Mouse (Mus musculus) ES-E14 (cell line): ENCODE measurements around the gene Ift88. TPM values are rescaled to one million over a fixed set of nuclear protein-coding genes. Genes with fewer than 3 reads are reported as not detected.

ENCODE experiments used
- DNase-seq: peaks from one replicate; pipeline ENCODE4 v3.0.0-alpha.2; 2013; ENCODE audit warnings: low read depth, low spot score
- H3K27ac ChIP-seq: 2 replicates; pipeline ENCODE4 v1.5.1; 2012; ENCODE audit warnings: low read depth, mild to moderate bottlenecking, low read length, moderate library complexity, mixed read lengths; ENCODE audit not compliant: poor library complexity, insufficient read depth, severe bottlenecking
- H3K36me3 ChIP-seq: 2 replicates; pipeline ENCODE4 v1.6.1; 2012; ENCODE audit warnings: mild to moderate bottlenecking, low read length, moderate library complexity, mixed read lengths; ENCODE audit not compliant: control insufficient read depth, poor library complexity, insufficient read depth, severe bottlenecking
- H3K4me1 ChIP-seq, 2 experiments: fragments of 150-350 bp in 1 of 2; sonication (generic) in 1 of 2; 2 replicates each; pipeline ENCODE4 v1.6.1; 2012; ENCODE audit warnings: low read length in 2 of 2, mild to moderate bottlenecking in 1 of 2, mixed read lengths in 1 of 2; ENCODE audit not compliant: control insufficient read depth in 2 of 2, insufficient read depth in 2 of 2, poor library complexity in 1 of 2
- H3K4me3 ChIP-seq, 2 experiments: fragments of 150-350 bp in 1 of 2; sonication (generic) in 1 of 2; 2 replicates each; pipeline ENCODE4 v1.5.1; 2012; ENCODE audit warnings: low read length in 2 of 2, low read depth in 1 of 2, mild to moderate bottlenecking in 1 of 2, mixed read lengths in 1 of 2; ENCODE audit not compliant: insufficient read depth in 1 of 2, poor library complexity in 1 of 2, severe bottlenecking in 1 of 2
- H3K9ac ChIP-seq: 2 replicates; pipeline ENCODE4 v1.6.1; 2012; ENCODE audit warnings: low read depth, mild to moderate bottlenecking, low read length, mixed read lengths; ENCODE audit not compliant: poor library complexity, insufficient read depth, severe bottlenecking
- H3K9me3 ChIP-seq: fragments of 150-350 bp; sonication (generic); 2 replicates; pipeline ENCODE4 v1.6.1; 2012; ENCODE audit warnings: low read depth, mild to moderate bottlenecking, low read length; ENCODE audit not compliant: control insufficient read depth, insufficient read depth
- CHD2 ChIP-seq: IDR thresholded peaks from 2 replicates; pipeline ENCODE4 v1.6.1; 2014; ENCODE audit warnings: mild to moderate bottlenecking, low read depth, low read length, inconsistent platforms
- HCFC1 ChIP-seq: IDR thresholded peaks from 2 replicates; pipeline ENCODE4 v1.6.1; 2012; ENCODE audit warnings: low read length, inconsistent platforms, borderline replicate concordance; ENCODE audit not compliant: insufficient read depth
- MAFK ChIP-seq: IDR thresholded peaks from 2 replicates; pipeline ENCODE4 v1.6.1; 2014; ENCODE audit warnings: mild to moderate bottlenecking, low read depth, low read length, inconsistent platforms; ENCODE audit not compliant: insufficient read depth
- ZC3H11A ChIP-seq: IDR thresholded peaks from 2 replicates; pipeline ENCODE4 v1.6.1; 2012; ENCODE audit warnings: low read depth, mild to moderate bottlenecking, inconsistent platforms, low read length, borderline replicate concordance
- ZNF384 ChIP-seq: IDR thresholded peaks from 2 replicates; pipeline ENCODE4 v1.6.1; 2012; ENCODE audit warnings: low read depth, low read length, inconsistent platforms
- in situ Hi-C, 2 experiments: fragments of 600-800 bp; cut with MboI; formaldehyde crosslinking; loops; one replicate each; pipeline ENCODE4 v1.15.1; 2025; ENCODE audit warnings: low sequenced_read_pairs in 2 of 2, inconsistent platforms in 1 of 2; ENCODE audit not compliant: unreplicated experiment in 2 of 2
- total RNA-seq: library from RNA; depleted of rRNA; stranded (reverse); fragments of 300-350 nt; gene quantifications from 2 replicates; pipeline ENCODE4 v1.2.3, GENCODE M21; 2012

The Ift88 gene
- total RNA-seq, 1 experiment, result 3.6 TPM

- no peaks in the 10 kb centered on the region for H3K9me3 ChIP-seq
- H3K27ac ChIP-seq, result no peak overlapping the region
- TF ChIP-seq HCFC1 (no peak), CHD2 (no peak), ZC3H11A (no peak), MAFK (no peak), ZNF384 (no peak)
- H3K36me3 ChIP-seq, result peaks cover 11% of the 10 kb centered on the region; the same call in 1 of the 2 replicates
- in situ Hi-C loops, result no loop called here
- H3K4me3 ChIP-seq, result no peak overlapping the region
- peaks cover 5 to 21% of the 10 kb centered on the region in 2 experiments; a peak in 3 of 4 replicates for H3K4me1 ChIP-seq
- H3K9ac ChIP-seq, result no peak overlapping the region
- no peak for DNase-seq
These were observed 123.2 kb downstream of the Ift88 start for GRCm38 (mm10) chr14:57547062-57547461.

DNA sequence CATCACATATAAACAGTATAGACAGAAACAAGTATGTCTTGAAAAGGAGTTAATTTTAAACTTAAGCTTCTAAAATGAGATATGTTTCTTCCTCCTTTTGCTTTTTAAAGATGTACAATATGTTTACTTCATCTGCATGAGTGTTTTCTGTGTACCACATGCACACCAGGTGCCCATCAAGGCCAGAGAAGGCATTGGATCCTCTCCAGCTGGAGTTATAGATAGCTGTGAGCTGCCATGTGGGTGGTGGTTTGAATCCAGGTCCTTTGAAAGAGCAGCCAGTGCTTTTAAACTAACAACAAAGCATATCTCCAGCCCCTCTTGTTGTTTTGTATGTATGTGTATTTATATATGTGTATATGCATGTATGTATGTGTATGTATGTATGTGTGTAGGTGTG lies 129.1 kb downstream of the Ift88 start:
- Histone ChIP-seq H3K27ac (no peak overlapping the region), H3K4me3 (no peak overlapping the region), H3K4me1 (peaks cover 0 to 8% of the 10 kb centered on the region in 2 experiments; a peak in 1 of 4 replicates), H3K36me3 (peaks cover 17% of the 10 kb centered on the region; the same call in 1 of the 2 replicates), H3K9ac (no peak overlapping the region), H3K9me3 (no peaks in the 10 kb centered on the region)
- no peak for TF ChIP-seq ZNF384
- no peak for TF ChIP-seq HCFC1
- TF ChIP-seq ZC3H11A, result no peak
- TF ChIP-seq MAFK, result no peak
- no peak for TF ChIP-seq CHD2
- no peak for DNase-seq
- in situ Hi-C loops, result no loop called here

DNA sequence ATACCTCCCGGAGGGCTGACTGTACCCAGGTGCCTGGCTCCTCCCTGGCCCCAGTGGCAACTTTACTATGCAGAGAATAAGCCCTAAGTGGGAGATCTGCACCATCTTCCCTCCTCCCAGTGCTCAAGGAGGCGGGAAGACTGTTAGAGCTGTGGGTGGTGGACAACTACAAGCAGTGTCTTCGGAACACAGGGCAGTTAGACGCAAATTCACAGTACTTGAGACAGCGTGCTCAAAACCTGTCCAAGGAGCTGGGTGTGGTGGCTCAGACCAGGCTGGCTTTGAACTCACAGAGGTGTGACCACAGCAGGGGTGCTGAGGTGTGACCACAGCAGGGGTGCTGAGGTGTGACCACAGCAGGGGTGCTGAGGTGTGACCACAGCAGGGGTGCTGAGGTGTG lies 130.6 kb downstream of the Ift88 start:
- no peaks in the 10 kb centered on the region for H3K9me3 ChIP-seq
- in situ Hi-C loops, result no loop called here
- H3K4me1 ChIP-seq, result peaks cover 0 to 8% of the 10 kb centered on the region in 2 experiments; a peak in 1 of 4 replicates
- DNase-seq, result no peak
- TF ChIP-seq CHD2, result no peak
- TF ChIP-seq HCFC1, result no peak
- TF ChIP-seq MAFK, result no peak
- no peak overlapping the region for H3K27ac ChIP-seq
- peaks cover 10% of the 10 kb centered on the region; the same call in 1 of the 2 replicates for H3K36me3 ChIP-seq
- no peak overlapping the region for H3K4me3 ChIP-seq
- H3K9ac ChIP-seq, result no peak overlapping the region

- DNase-seq, result no peak
These were observed 131.7 kb downstream of the Ift88 start for GRCm38 (mm10) chr14:57555471-57556070.

More at GRCm38 (mm10) chr14:57555471-57556070, 131.7 kb downstream of the Ift88 start:
- in situ Hi-C loops, result no loop called here
- TF ChIP-seq CHD2 (no peak), ZNF384 (no peak), ZC3H11A (no peak), HCFC1 (no peak), MAFK (no peak)
- no peaks in the 10 kb centered on the region for H3K9me3 ChIP-seq
- no peak overlapping the region for H3K27ac ChIP-seq
- H3K4me3 ChIP-seq, result no peak overlapping the region
- H3K9ac ChIP-seq, result no peak overlapping the region
- H3K36me3 ChIP-seq, result peaks cover 5% of the 10 kb centered on the region; the same call in 1 of the 2 replicates
- peaks cover 0 to 8% of the 10 kb centered on the region in 2 experiments; a peak in 1 of 4 replicates for H3K4me1 ChIP-seq
